Mouse (Mus musculus): ENCODE results near the gene Fgd6. TPM values are rescaled to one million over a fixed set of nuclear protein-coding genes. Genes with fewer than 3 reads are reported as not detected.
A peak's percentile ranks its signal among the peaks of the same experiment; 100 is the strongest.

The Fgd6 gene
- polyA plus RNA-seq, 1 experiment from 2014 or later, result 3.1 TPM

DNA sequence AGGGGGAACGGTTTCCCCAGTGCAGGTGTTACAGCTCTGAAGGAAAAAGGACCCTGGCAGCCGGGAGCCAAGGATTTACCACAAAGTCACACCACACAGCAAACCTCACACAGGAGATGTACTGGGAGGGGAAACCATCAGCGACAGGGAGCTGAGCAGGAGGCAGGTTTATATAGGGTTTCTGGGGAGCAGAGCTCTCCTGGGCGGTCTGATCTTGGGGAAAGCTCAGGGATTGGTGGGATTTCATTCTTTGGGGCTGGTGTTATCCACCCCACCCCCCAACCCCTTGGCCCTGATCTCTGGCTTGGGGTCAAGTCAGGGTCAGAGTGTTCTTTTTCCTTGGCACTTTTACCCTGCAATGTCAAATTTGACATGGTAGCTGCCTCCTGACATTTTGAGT, 123.6 kb downstream of the Fgd6 start:
- Histone ChIP-seq H3K27me3 (replicated peaks; ENCODE audit: control insufficient read depth, insufficient read depth, low read length) (no peaks in the 10 kb centered on the region), H3K4me3 (ENCODE audit: low read depth, low read length) (no peak overlapping the region), H3K36me3 (ENCODE audit: control insufficient read depth, insufficient read depth, low read length) (peaks cover 56% of the 10 kb centered on the region), H3K4me2 (ENCODE audit: low read depth, low read length) (no peak overlapping the region), H3K27ac (replicated peaks; ENCODE audit: low read depth, low read length) (no peak overlapping the region), H3K9ac (ENCODE audit: low read depth, low read length) (no peak overlapping the region), H3K9me3 (ENCODE audit: control insufficient read depth, low read length) (no peaks in the 10 kb centered on the region), H3K4me1 (ENCODE audit: control insufficient read depth, insufficient read depth, low read length) (no peaks in the 10 kb centered on the region)
- DNase-seq (ENCODE audit: low spot score), result no peak
- 92% methylated on average over 4 of the region's 4 CpGs for WGBS
- no peak for ATAC-seq (ENCODE audit: low read depth)

DNA sequence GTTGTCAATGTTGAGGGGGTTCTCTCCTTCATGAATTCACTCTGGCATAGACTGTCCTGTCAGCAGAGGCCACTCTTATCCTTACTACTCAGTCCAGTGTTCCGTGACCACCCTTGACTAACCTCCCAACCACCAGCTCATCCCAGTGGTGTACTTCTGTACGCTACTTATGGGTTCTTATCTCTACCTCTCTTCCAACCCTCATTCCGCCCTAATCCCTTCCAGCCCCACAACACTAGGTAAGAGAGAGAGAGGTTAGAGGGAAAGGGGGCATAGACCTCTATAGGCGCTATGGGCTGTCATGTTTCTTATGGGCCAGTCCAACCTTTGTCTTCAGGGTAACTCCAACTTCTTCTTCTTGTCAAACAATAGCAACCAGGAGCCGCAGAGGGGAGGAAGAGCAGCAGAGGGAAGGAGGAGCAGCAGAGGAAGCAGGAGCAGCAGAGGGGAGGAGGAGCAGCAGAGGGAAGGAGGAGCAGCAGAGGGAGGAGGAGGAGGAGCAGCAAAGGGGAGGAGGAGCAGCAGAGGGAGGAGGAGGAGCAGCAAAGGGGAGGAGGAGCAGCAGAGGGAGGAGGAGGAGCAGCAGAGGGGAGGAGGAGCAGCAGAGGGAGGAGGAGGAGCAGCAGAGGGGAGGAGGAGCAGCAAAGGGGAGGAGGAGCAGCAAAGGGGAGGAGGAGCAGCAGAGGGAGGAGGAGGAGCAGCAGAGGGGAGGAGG, 125.4 kb downstream of the Fgd6 start:
- Histone ChIP-seq H3K27ac (replicated peaks; ENCODE audit: low read depth, low read length) (no peak overlapping the region), H3K4me3 (ENCODE audit: low read depth, low read length) (no peak overlapping the region), H3K9ac (ENCODE audit: low read depth, low read length) (no peak overlapping the region), H3K4me1 (ENCODE audit: control insufficient read depth, insufficient read depth, low read length) (no peaks in the 10 kb centered on the region), H3K4me2 (ENCODE audit: low read depth, low read length) (no peak overlapping the region), H3K36me3 (ENCODE audit: control insufficient read depth, insufficient read depth, low read length) (peaks cover 67% of the 10 kb centered on the region), H3K9me3 (ENCODE audit: control insufficient read depth, low read length) (no peaks in the 10 kb centered on the region), H3K27me3 (replicated peaks; ENCODE audit: control insufficient read depth, insufficient read depth, low read length) (no peaks in the 10 kb centered on the region)
- WGBS, result 87% methylated on average over 5 of the region's 5 CpGs
- no peak for ATAC-seq (ENCODE audit: low read depth)
- DNase-seq (ENCODE audit: low spot score), result no peak

- Histone ChIP-seq H3K9ac (ENCODE audit: low read depth, low read length) (no peak overlapping the region), H3K4me2 (ENCODE audit: low read depth, low read length) (no peak overlapping the region), H3K4me1 (ENCODE audit: control insufficient read depth, insufficient read depth, low read length) (no peaks in the 10 kb centered on the region), H3K27me3 (replicated peaks; ENCODE audit: control insufficient read depth, insufficient read depth, low read length) (no peaks in the 10 kb centered on the region), H3K36me3 (ENCODE audit: control insufficient read depth, insufficient read depth, low read length) (peaks cover 71% of the 10 kb centered on the region), H3K4me3 (ENCODE audit: low read depth, low read length) (no peak overlapping the region), H3K27ac (replicated peaks; ENCODE audit: low read depth, low read length) (no peak overlapping the region), H3K9me3 (ENCODE audit: control insufficient read depth, low read length) (no peaks in the 10 kb centered on the region)
- WGBS, result 96% methylated on average over 7 of the region's 7 CpGs
- no peak for DNase-seq (ENCODE audit: low spot score)
- no peak for ATAC-seq (ENCODE audit: low read depth)
Measured at GRCm38 (mm10) chr10:94162031-94162430, 126.2 kb downstream of the Fgd6 start.

GRCm38 (mm10) chr10:94164104-94164845, 128.5 kb downstream of the Fgd6 start:
- Histone ChIP-seq H3K27me3 (replicated peaks; ENCODE audit: control insufficient read depth, insufficient read depth, low read length) (no peaks in the 10 kb centered on the region), H3K4me1 (ENCODE audit: control insufficient read depth, insufficient read depth, low read length) (no peaks in the 10 kb centered on the region), H3K36me3 (ENCODE audit: control insufficient read depth, insufficient read depth, low read length) (peaks cover 73% of the 10 kb centered on the region), H3K27ac (replicated peaks; ENCODE audit: low read depth, low read length) (no peak overlapping the region), H3K4me2 (ENCODE audit: low read depth, low read length) (no peak overlapping the region), H3K4me3 (ENCODE audit: low read depth, low read length) (no peak overlapping the region), H3K9ac (ENCODE audit: low read depth, low read length) (no peak overlapping the region), H3K9me3 (ENCODE audit: control insufficient read depth, low read length) (no peaks in the 10 kb centered on the region)
- 84% methylated on average over 5 of the region's 5 CpGs for WGBS
- ATAC-seq (ENCODE audit: low read depth) (no peak), DNase-seq (ENCODE audit: low spot score) (no peak)

- Histone ChIP-seq H3K36me3 (ENCODE audit: control insufficient read depth, insufficient read depth, low read length) (peaks cover 73% of the 10 kb centered on the region), H3K9me3 (ENCODE audit: control insufficient read depth, low read length) (0 out of 2 replicates have a peak, but pooled peaks cover 8% of the 10 kb centered on the region), H3K27ac (replicated peaks; ENCODE audit: low read depth, low read length) (no peak overlapping the region), H3K9ac (ENCODE audit: low read depth, low read length) (no peak overlapping the region), H3K27me3 (replicated peaks; ENCODE audit: control insufficient read depth, insufficient read depth, low read length) (no peaks in the 10 kb centered on the region), H3K4me1 (ENCODE audit: control insufficient read depth, insufficient read depth, low read length) (no peaks in the 10 kb centered on the region), H3K4me3 (ENCODE audit: low read depth, low read length) (no peak overlapping the region), H3K4me2 (ENCODE audit: low read depth, low read length) (no peak overlapping the region)
- ATAC-seq (ENCODE audit: low read depth), result no peak
- 84% methylated on average over 16 of the region's 16 CpGs for WGBS
- DNase-seq (ENCODE audit: low spot score), result no peak
Measured at GRCm38 (mm10) chr10:94165426-94165825, 129.6 kb downstream of the Fgd6 start.

- Histone ChIP-seq H3K9me3 (ENCODE audit: control insufficient read depth, low read length) (0 out of 2 replicates have a peak, but pooled peaks cover 8% of the 10 kb centered on the region), H3K27ac (replicated peaks; ENCODE audit: low read depth, low read length) (no peak overlapping the region), H3K4me1 (ENCODE audit: control insufficient read depth, insufficient read depth, low read length) (no peaks in the 10 kb centered on the region), H3K4me2 (ENCODE audit: low read depth, low read length) (no peak overlapping the region), H3K36me3 (ENCODE audit: control insufficient read depth, insufficient read depth, low read length) (peaks cover 80% of the 10 kb centered on the region), H3K27me3 (replicated peaks; ENCODE audit: control insufficient read depth, insufficient read depth, low read length) (no peaks in the 10 kb centered on the region), H3K4me3 (ENCODE audit: low read depth, low read length) (no peak overlapping the region), H3K9ac (ENCODE audit: low read depth, low read length) (no peak overlapping the region)
- DNase-seq (ENCODE audit: low spot score), result no peak
- no peak for ATAC-seq (ENCODE audit: low read depth)
- WGBS, result 83% methylated on average over 11 of the region's 11 CpGs
Measured at GRCm38 (mm10) chr10:94167051-94167750, 131.4 kb downstream of the Fgd6 start.

GRCm38 (mm10) chr10:94171440-94172130, 135.8 kb downstream of the Fgd6 start:
- H3K9me3 ChIP-seq (ENCODE audit: control insufficient read depth, low read length), result 0 out of 2 replicates have a peak, but pooled peaks cover 8% of the 10 kb centered on the region
- peaks cover 87% of the 10 kb centered on the region for H3K36me3 ChIP-seq (ENCODE audit: control insufficient read depth, insufficient read depth, low read length)
- ATAC-seq (ENCODE audit: low read depth) (peak; percentile 79; the same call in 1 of the 2 replicates), DNase-seq (ENCODE audit: low spot score) (peak; percentile 85)
- WGBS, result 42% methylated on average over 12 of the region's 12 CpGs
- no peak overlapping the region for H3K4me3 ChIP-seq (ENCODE audit: low read depth, low read length)
- H3K4me2 ChIP-seq (ENCODE audit: low read depth, low read length), result no peak overlapping the region
- H3K9ac ChIP-seq (ENCODE audit: low read depth, low read length), result no peak overlapping the region
- H3K27ac ChIP-seq (replicated peaks; ENCODE audit: low read depth, low read length), result no peak overlapping the region
- H3K27me3 ChIP-seq (replicated peaks; ENCODE audit: control insufficient read depth, insufficient read depth, low read length), result no peaks in the 10 kb centered on the region
- H3K4me1 ChIP-seq (ENCODE audit: control insufficient read depth, insufficient read depth, low read length), result no peaks in the 10 kb centered on the region

DNA sequence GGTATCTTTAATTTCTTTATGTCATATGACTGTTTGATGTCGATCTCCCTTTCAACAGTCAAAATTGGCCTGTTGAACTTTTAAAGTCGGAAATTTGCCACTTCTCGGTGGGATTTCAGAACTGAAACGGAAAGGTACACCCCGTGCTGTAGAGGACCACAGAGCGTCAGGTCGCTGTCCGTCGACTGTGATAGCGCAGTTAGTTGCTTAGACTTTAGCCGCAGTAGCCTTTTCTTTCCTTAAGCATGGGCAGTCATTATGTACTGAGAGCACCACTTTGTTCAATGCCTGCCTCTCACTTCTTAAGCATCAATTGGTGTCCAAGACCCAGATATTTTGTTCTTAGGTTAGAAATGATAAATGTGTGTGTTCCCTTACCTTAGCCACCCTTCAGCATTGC, 136.3 kb downstream of the Fgd6 start:
- 72% methylated on average over 11 of the region's 11 CpGs for WGBS
- no peak overlapping the region for H3K27ac ChIP-seq (replicated peaks; ENCODE audit: low read depth, low read length)
- peaks cover 82% of the 10 kb centered on the region for H3K36me3 ChIP-seq (ENCODE audit: control insufficient read depth, insufficient read depth, low read length)
- H3K4me3 ChIP-seq (ENCODE audit: low read depth, low read length), result no peak overlapping the region
- H3K9me3 ChIP-seq (ENCODE audit: control insufficient read depth, low read length), result 0 out of 2 replicates have a peak, but pooled peaks cover 8% of the 10 kb centered on the region
- no peaks in the 10 kb centered on the region for H3K4me1 ChIP-seq (ENCODE audit: control insufficient read depth, insufficient read depth, low read length)
- no peak overlapping the region for H3K9ac ChIP-seq (ENCODE audit: low read depth, low read length)
- H3K27me3 ChIP-seq (replicated peaks; ENCODE audit: control insufficient read depth, insufficient read depth, low read length), result no peaks in the 10 kb centered on the region
- no peak for DNase-seq (ENCODE audit: low spot score)
- H3K4me2 ChIP-seq (ENCODE audit: low read depth, low read length), result no peak overlapping the region
- ATAC-seq (ENCODE audit: low read depth), result no peak
